Mouse (Mus musculus): ENCODE measurements at regions not wholly inside any gene's neighbourhood (a gene's known extent, or its start where the extent isn't known, plus 50 kb on each side); places are given as distances from the start of the nearest gene placed in this dataset.

DNA sequence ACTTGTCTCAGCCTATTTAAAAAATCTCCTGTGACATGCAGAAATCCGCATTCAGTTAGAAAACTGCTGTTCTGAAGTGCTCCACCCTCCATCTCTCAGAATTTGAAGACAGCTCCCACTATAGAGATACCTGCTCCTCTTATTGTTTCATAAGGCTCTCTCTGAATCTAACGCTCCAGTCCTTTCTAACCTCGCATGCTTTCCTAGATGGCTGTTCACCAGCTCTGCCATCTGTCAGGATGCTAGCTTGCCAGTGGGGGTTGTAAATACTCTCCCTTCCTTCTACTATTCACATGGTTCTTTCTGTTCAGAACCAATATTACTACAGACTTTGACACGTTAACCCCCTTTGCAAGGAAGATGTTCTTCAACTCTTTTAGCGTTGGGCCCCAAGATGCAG, 123.3 kb upstream of the Gm10801 start:
- DNase-seq: no peak

GRCm38 (mm10) chr2:98565871-98566270, 96.2 kb upstream of the Gm10801 start:
- DNase-seq: peak; percentile 10

Data from adrenal gland, postnatal 14 days (tissue).